Mouse (Mus musculus) megakaryocyte, embryonic 14.5 days (primary cell): Measurements from ENCODE around the gene R3hcc1l. TPM values are rescaled to one million over a fixed set of nuclear protein-coding genes. Genes with fewer than 3 reads are reported as not detected.

Experiments
- H3K27me3 ChIP-seq: replicated peaks from 2 replicates; pipeline ENCODE3; 2012; ENCODE audit warnings: inconsistent platforms
- H3K36me3 ChIP-seq: replicated peaks from 2 replicates; pipeline ENCODE3; 2012; ENCODE audit warnings: low read length, inconsistent platforms, mixed read lengths
- H3K4me1 ChIP-seq: 2 replicates; pipeline ENCODE4 v1.6.1; 2012; ENCODE audit warnings: inconsistent platforms
- H3K4me3 ChIP-seq: replicated peaks from 2 replicates; pipeline ENCODE3; 2012; ENCODE audit warnings: moderate library complexity, mild to moderate bottlenecking, inconsistent platforms
- H3K9me3 ChIP-seq: 2 replicates; pipeline ENCODE4 v1.6.1; 2012; ENCODE audit warnings: inconsistent platforms
- FLI1 ChIP-seq: IDR thresholded peaks from 2 replicates; pipeline ENCODE4 v1.6.1; 2012; ENCODE audit warnings: low read length, inconsistent platforms, mixed read lengths
- GATA1 ChIP-seq: IDR thresholded peaks from 3 replicates; pipeline ENCODE4 v1.6.1; 2012; ENCODE audit warnings: mixed read lengths, low read length, inconsistent platforms, borderline replicate concordance
- polyA plus RNA-seq: library from polyadenylated mRNA; stranded (reverse); fragments of >175 nt; gene quantifications from 2 replicates; pipeline ENCODE4 v1.2.3, GENCODE M21; 2012; ENCODE audit warnings: low replicate concordance; ENCODE audit not compliant: insufficient read depth

The R3hcc1l gene
- polyA plus RNA-seq, 1 experiment = 1.5 TPM

- TF ChIP-seq FLI1 = no peak
- no peak for TF ChIP-seq GATA1
- Histone ChIP-seq H3K4me1 (peaks cover 32% of the 10 kb centered on the region), H3K36me3 (peaks cover 22% of the 10 kb centered on the region), H3K4me3 (no peak overlapping the region), H3K27me3 (no peaks in the 10 kb centered on the region), H3K9me3 (no peaks in the 10 kb centered on the region)
Measured at GRCm38 (mm10) chr19:42571291-42571690, 52.7 kb downstream of the R3hcc1l start.

GRCm38 (mm10) chr19:42575317-42575716 is 56.8 kb downstream of the R3hcc1l start:
- no peaks in the 10 kb centered on the region for H3K27me3 ChIP-seq
- H3K9me3 ChIP-seq = no peaks in the 10 kb centered on the region
- TF ChIP-seq FLI1 = no peak
- TF ChIP-seq GATA1 = no peak
- peaks cover 19% of the 10 kb centered on the region for H3K4me1 ChIP-seq
- H3K4me3 ChIP-seq = no peak overlapping the region
- peaks cover 14% of the 10 kb centered on the region for H3K36me3 ChIP-seq

GRCm38 (mm10) chr19:42576856-42577255 is 58.3 kb downstream of the R3hcc1l start:
- Histone ChIP-seq H3K4me1 (peaks cover 17% of the 10 kb centered on the region), H3K4me3 (no peak overlapping the region), H3K9me3 (no peaks in the 10 kb centered on the region), H3K27me3 (no peaks in the 10 kb centered on the region), H3K36me3 (peaks cover 15% of the 10 kb centered on the region)
- TF ChIP-seq GATA1 (no peak), FLI1 (no peak)

- Histone ChIP-seq H3K36me3 (peaks cover 32% of the 10 kb centered on the region), H3K4me1 (peaks cover 14% of the 10 kb centered on the region), H3K4me3 (no peak overlapping the region), H3K9me3 (no peaks in the 10 kb centered on the region), H3K27me3 (no peaks in the 10 kb centered on the region)
- TF ChIP-seq FLI1 (no peak), GATA1 (no peak)
Measured at GRCm38 (mm10) chr19:42578631-42579030, 60.1 kb downstream of the R3hcc1l start.

GRCm38 (mm10) chr19:42580701-42581100 is 62.1 kb downstream of the R3hcc1l start:
- H3K4me1 ChIP-seq = 0 out of 2 replicates have a peak, but pooled peaks cover 3% of the 10 kb centered on the region
- H3K4me3 ChIP-seq = no peak overlapping the region
- H3K9me3 ChIP-seq = no peaks in the 10 kb centered on the region
- H3K36me3 ChIP-seq = peaks cover 52% of the 10 kb centered on the region
- no peak for TF ChIP-seq GATA1
- TF ChIP-seq FLI1 = no peak
- no peaks in the 10 kb centered on the region for H3K27me3 ChIP-seq

GRCm38 (mm10) chr19:42582811-42583370 is 64.3 kb downstream of the R3hcc1l start:
- Histone ChIP-seq H3K4me1 (peaks cover 3% of the 10 kb centered on the region; the same call in 1 of the 2 replicates), H3K36me3 (peaks cover 66% of the 10 kb centered on the region), H3K27me3 (no peaks in the 10 kb centered on the region), H3K4me3 (no peak overlapping the region), H3K9me3 (no peaks in the 10 kb centered on the region)
- TF ChIP-seq FLI1 (no peak), GATA1 (no peak)

- no peaks in the 10 kb centered on the region for H3K27me3 ChIP-seq
- H3K9me3 ChIP-seq = no peaks in the 10 kb centered on the region
- no peak overlapping the region for H3K4me3 ChIP-seq
- peaks cover 74% of the 10 kb centered on the region for H3K36me3 ChIP-seq
- H3K4me1 ChIP-seq = peaks cover 6% of the 10 kb centered on the region
- no peak for TF ChIP-seq GATA1
- no peak for TF ChIP-seq FLI1
Measured at GRCm38 (mm10) chr19:42583677-42584076, 65.1 kb downstream of the R3hcc1l start.

GRCm38 (mm10) chr19:42584188-42584587 is 65.6 kb downstream of the R3hcc1l start:
- Histone ChIP-seq H3K36me3 (peaks cover 75% of the 10 kb centered on the region), H3K9me3 (no peaks in the 10 kb centered on the region), H3K27me3 (no peaks in the 10 kb centered on the region), H3K4me3 (no peak overlapping the region), H3K4me1 (peaks cover 6% of the 10 kb centered on the region)
- no peak for TF ChIP-seq FLI1

GRCm38 (mm10) chr19:42587704-42588103 is 69.1 kb downstream of the R3hcc1l start:
- no peak overlapping the region for H3K4me3 ChIP-seq
- no peaks in the 10 kb centered on the region for H3K9me3 ChIP-seq
- H3K4me1 ChIP-seq = peaks cover 4% of the 10 kb centered on the region
- TF ChIP-seq FLI1 (no peak), GATA1 (no peak)
- no peaks in the 10 kb centered on the region for H3K27me3 ChIP-seq
- peaks cover 87% of the 10 kb centered on the region for H3K36me3 ChIP-seq

GRCm38 (mm10) chr19:42589246-42589645 is 70.7 kb downstream of the R3hcc1l start:
- peaks cover 87% of the 10 kb centered on the region for H3K36me3 ChIP-seq
- no peaks in the 10 kb centered on the region for H3K27me3 ChIP-seq
- TF ChIP-seq GATA1 (no peak), FLI1 (no peak)
- H3K9me3 ChIP-seq = no peaks in the 10 kb centered on the region
- H3K4me1 ChIP-seq = peaks cover 4% of the 10 kb centered on the region
- H3K4me3 ChIP-seq = no peak overlapping the region

GRCm38 (mm10) chr19:42591534-42591933 is 73.0 kb downstream of the R3hcc1l start:
- Histone ChIP-seq H3K9me3 (no peaks in the 10 kb centered on the region), H3K27me3 (no peaks in the 10 kb centered on the region), H3K36me3 (peaks cover 86% of the 10 kb centered on the region), H3K4me1 (peaks cover 4% of the 10 kb centered on the region), H3K4me3 (no peak overlapping the region)
- TF ChIP-seq GATA1 (no peak), FLI1 (no peak)
